Mouse (Mus musculus) CH12.LX (cell line): ENCODE results near the gene Nlgn1. TPM values are rescaled to one million over a fixed set of nuclear protein-coding genes. Genes with fewer than 3 reads are reported as not detected.

ENCODE experiments used
- DNase-seq: peaks from one replicate; pipeline ENCODE4 v3.0.0-alpha.2; 2013; ENCODE audit errors: extremely low read depth
- H3K27ac ChIP-seq: 2 replicates; pipeline ENCODE4 v1.5.1; 2012; ENCODE audit warnings: low read depth, mild to moderate bottlenecking, control low read depth, moderate library complexity; ENCODE audit not compliant: insufficient read depth
- H3K27me3 ChIP-seq: replicated peaks from 2 replicates; pipeline ENCODE3; 2012; ENCODE audit warnings: inconsistent platforms
- H3K36me3 ChIP-seq, 2 experiments: replicated peaks in 1 of 2; 2 replicates each; pipeline versions ENCODE3 to v1.6.1; 2012; ENCODE audit warnings: inconsistent platforms in 1 of 2, low read length in 1 of 2, mild to moderate bottlenecking in 1 of 2, mixed read lengths in 1 of 2, moderate library complexity in 1 of 2; ENCODE audit not compliant: control insufficient read depth in 1 of 2, insufficient read depth in 1 of 2
- H3K4me1 ChIP-seq, 2 experiments: 2 replicates each; pipeline ENCODE4 v1.6.1; 2012; ENCODE audit warnings: inconsistent platforms in 1 of 2, moderate library complexity in 1 of 2; ENCODE audit not compliant: insufficient read depth in 2 of 2, control insufficient read depth in 1 of 2
- H3K4me2 ChIP-seq: 2 replicates; pipeline ENCODE4 v1.6.1; 2012; ENCODE audit warnings: low read depth, mild to moderate bottlenecking, control low read depth; ENCODE audit not compliant: poor library complexity, insufficient read depth, severe bottlenecking
- H3K4me3 ChIP-seq, 3 experiments: fragments of 150-350 bp in 1 of 3; sonication (generic) in 1 of 3; replicated peaks in 1 of 3; 2 replicates each; pipeline versions ENCODE3 to v1.5.1; 2011 to 2012; ENCODE audit warnings: low read depth in 2 of 3, low read length in 2 of 3, mild to moderate bottlenecking in 2 of 3, moderate library complexity in 2 of 3, control low read depth in 1 of 3, improper control_type of control experiment in 1 of 3, inconsistent platforms in 1 of 3, mixed read lengths in 1 of 3; ENCODE audit not compliant: poor library complexity in 1 of 3
- H3K79me2 ChIP-seq: replicated peaks from 2 replicates; pipeline ENCODE4 v1.6.1; 2012; ENCODE audit warnings: mild to moderate bottlenecking, moderate library complexity; ENCODE audit not compliant: control insufficient read depth, poor library complexity, insufficient read depth, severe bottlenecking; ENCODE audit errors: extremely low read depth
- H3K9ac ChIP-seq: 2 replicates; pipeline ENCODE4 v1.6.1; 2012; ENCODE audit warnings: low read depth, mild to moderate bottlenecking, control low read depth, moderate library complexity; ENCODE audit not compliant: insufficient read depth
- H3K9me3 ChIP-seq: replicated peaks from 2 replicates; pipeline ENCODE3; 2012; ENCODE audit warnings: low read length, inconsistent platforms, mixed read lengths
- CHD1 ChIP-seq: IDR thresholded peaks from 2 replicates; pipeline ENCODE4 v1.6.1; 2012; ENCODE audit warnings: low read depth, low read length, improper control_type of control experiment, inconsistent platforms
- CHD2 ChIP-seq: IDR thresholded peaks from 2 replicates; pipeline ENCODE4 v1.6.1; 2011; ENCODE audit warnings: low read length, improper control_type of control experiment
- E2F4 ChIP-seq: IDR thresholded peaks from 2 replicates; pipeline ENCODE4 v1.6.1; 2011; ENCODE audit warnings: low read depth, low read length, improper control_type of control experiment; ENCODE audit not compliant: insufficient replicate concordance
- EP300 ChIP-seq: IDR thresholded peaks from 2 replicates; pipeline ENCODE4 v1.6.1; 2011; ENCODE audit warnings: low read length, improper control_type of control experiment
- ETS1 ChIP-seq: conservative IDR thresholded peaks from 2 replicates; pipeline ENCODE4 v1.6.1; 2012; ENCODE audit warnings: low read depth, mild to moderate bottlenecking, inconsistent platforms, low read length, improper control_type of control experiment, moderate library complexity
- GABPA ChIP-seq: IDR thresholded peaks from 2 replicates; pipeline ENCODE4 v1.6.1; 2012; ENCODE audit warnings: low read depth, low read length, improper control_type of control experiment, inconsistent platforms; ENCODE audit not compliant: insufficient replicate concordance
- HCFC1 ChIP-seq: IDR thresholded peaks from 2 replicates; pipeline ENCODE4 v1.6.1; 2012; ENCODE audit warnings: low read depth, mild to moderate bottlenecking, inconsistent platforms, low read length, improper control_type of control experiment
- JUN ChIP-seq: IDR thresholded peaks from 2 replicates; pipeline ENCODE4 v1.6.1; 2011; ENCODE audit warnings: low read depth, mild to moderate bottlenecking, low read length, improper control_type of control experiment, moderate library complexity; ENCODE audit not compliant: insufficient read depth
- JUND ChIP-seq: conservative IDR thresholded peaks from 2 replicates; pipeline ENCODE4 v1.6.1; 2011; ENCODE audit warnings: low read depth, low read length, improper control_type of control experiment
- KAT2A ChIP-seq: IDR thresholded peaks from 2 replicates; pipeline ENCODE4 v1.6.1; 2012; ENCODE audit warnings: low read length, improper control_type of control experiment, inconsistent platforms; ENCODE audit not compliant: insufficient replicate concordance
- MAFK ChIP-seq: IDR thresholded peaks from 2 replicates; pipeline ENCODE4 v1.6.1; 2011; ENCODE audit warnings: low read length, improper control_type of control experiment; ENCODE audit not compliant: insufficient replicate concordance
- MAX ChIP-seq: IDR thresholded peaks from 2 replicates; pipeline ENCODE4 v1.6.1; 2011; ENCODE audit warnings: low read length, improper control_type of control experiment
- MXI1 ChIP-seq: IDR thresholded peaks from 2 replicates; pipeline ENCODE4 v1.6.1; 2011; ENCODE audit warnings: mild to moderate bottlenecking, low read depth, low read length, improper control_type of control experiment
- NELFE ChIP-seq: IDR thresholded peaks from 2 replicates; pipeline ENCODE4 v1.6.1; 2011; ENCODE audit warnings: low read depth, low read length, improper control_type of control experiment
- PAX5 ChIP-seq: IDR thresholded peaks from 2 replicates; pipeline ENCODE4 v1.6.1; 2012; ENCODE audit warnings: low read length, inconsistent platforms, mixed read lengths
- POLR2A ChIP-seq: IDR thresholded peaks from 2 replicates; pipeline ENCODE4 v1.6.1; 2011; ENCODE audit warnings: low read depth, mild to moderate bottlenecking, improper control_type of control experiment, low read length
- POLR2AphosphoS2 ChIP-seq: IDR thresholded peaks from 2 replicates; pipeline ENCODE4 v1.6.1; 2011; ENCODE audit warnings: low read depth, low read length, improper control_type of control experiment
- RAD21 ChIP-seq: IDR thresholded peaks from 2 replicates; pipeline ENCODE4 v1.6.1; 2011; ENCODE audit warnings: low read depth, mild to moderate bottlenecking, low read length, improper control_type of control experiment, moderate library complexity
- RCOR1 ChIP-seq: conservative IDR thresholded peaks from 2 replicates; pipeline ENCODE4 v1.6.1; 2012; ENCODE audit warnings: low read depth, mild to moderate bottlenecking, inconsistent platforms, low read length, improper control_type of control experiment
- SIN3A ChIP-seq: IDR thresholded peaks from 2 replicates; pipeline ENCODE4 v1.6.1; 2012; ENCODE audit warnings: low read length, improper control_type of control experiment, inconsistent platforms
- TBP ChIP-seq: conservative IDR thresholded peaks from 2 replicates; pipeline ENCODE4 v1.6.1; 2011; ENCODE audit warnings: low read depth, low read length, improper control_type of control experiment
- TCF12 ChIP-seq: IDR thresholded peaks from 2 replicates; pipeline ENCODE4 v1.6.1; 2014; ENCODE audit warnings: low read depth, mild to moderate bottlenecking, inconsistent platforms, low read length, improper control_type of control experiment
- USF1 ChIP-seq: IDR thresholded peaks from 2 replicates; pipeline ENCODE4 v1.6.1; 2014; ENCODE audit warnings: low read depth, mild to moderate bottlenecking, inconsistent platforms, low read length, improper control_type of control experiment
- ZC3H11A ChIP-seq: IDR thresholded peaks from 2 replicates; pipeline ENCODE4 v1.6.1; 2012; ENCODE audit warnings: low read depth, mild to moderate bottlenecking, inconsistent platforms, low read length, improper control_type of control experiment
- ZMIZ1 ChIP-seq: IDR thresholded peaks from 2 replicates; pipeline ENCODE4 v1.6.1; 2012; ENCODE audit warnings: low read depth, mild to moderate bottlenecking, inconsistent platforms, low read length, improper control_type of control experiment
- ZNF384 ChIP-seq: IDR thresholded peaks from 2 replicates; pipeline ENCODE4 v1.6.1; 2012; ENCODE audit warnings: low read depth, low read length, improper control_type of control experiment, inconsistent platforms
- dilution Hi-C: fragments of 300-500 bp; cut with MboI; formaldehyde crosslinking; loops from 2 replicates; pipeline ENCODE4 v1.14.3; 2020; ENCODE audit warnings: low sequenced_read_pairs; ENCODE audit not compliant: extremely low pct_unique_long_range_greater_than_20kb, extremely low pct_ligation_motif_present
- in situ Hi-C: fragments of 300-500 bp; cut with MboI; formaldehyde crosslinking; loops from 3 replicates; pipeline ENCODE4 v1.14.3; 2019; ENCODE audit warnings: low sequenced_read_pairs, low pct_ligation_motif_present, low pct_unique_long_range_greater_than_20kb, mixed read lengths
- polyA plus RNA-seq: library from polyadenylated mRNA; unstranded; fragments of >175 nt; gene quantifications from 2 replicates; pipeline ENCODE4 v1.2.1, GENCODE M21; 2012; ENCODE audit warnings: low read depth; ENCODE audit not compliant: insufficient read length
- total RNA-seq, 2 experiments: library from RNA; depleted of rRNA; stranded (reverse); fragments of 300-350 nt in 1 of 2; fragments of >200 nt in 1 of 2; gene quantifications; 2 replicates each; pipeline ENCODE4 v1.2.3; 2012 to 2014

The Nlgn1 gene
- total and polyA plus RNA-seq, 3 experiments, result not detected

- TF ChIP-seq CHD1 (no peak), ZC3H11A (no peak), MAFK (no peak), CHD2 (no peak), RCOR1 (no peak), EP300 (no peak), SIN3A (no peak), TCF12 (no peak), POLR2AphosphoS2 (no peak), PAX5 (no peak), JUN (no peak), HCFC1 (no peak), MXI1 (no peak), E2F4 (no peak), ETS1 (no peak), RAD21 (no peak), ZMIZ1 (no peak), ZNF384 (no peak), USF1 (no peak)
- TF ChIP-seq, all 38 proteins: peak for 0
- no peak overlapping the region for H3K27ac ChIP-seq
- DNase-seq, result no peak
- in situ Hi-C loops (no loop called here), dilution Hi-C loops (no loop called here)
- H3K4me1 ChIP-seq, result no peaks in the 10 kb centered on the region
- no peak overlapping the region for H3K9ac ChIP-seq
- no peaks in the 10 kb centered on the region for H3K36me3 ChIP-seq
- no peak overlapping the region for H3K4me3 ChIP-seq
- H3K9me3 ChIP-seq, result peaks cover 35% of the 10 kb centered on the region
- H3K79me2 ChIP-seq, result no peaks in the 10 kb centered on the region
- H3K27me3 ChIP-seq, result no peaks in the 10 kb centered on the region
- H3K4me2 ChIP-seq, result no peak overlapping the region
Measured at GRCm38 (mm10) chr3:25679373-25679772, 652.9 kb downstream of the Nlgn1 start.

DNA sequence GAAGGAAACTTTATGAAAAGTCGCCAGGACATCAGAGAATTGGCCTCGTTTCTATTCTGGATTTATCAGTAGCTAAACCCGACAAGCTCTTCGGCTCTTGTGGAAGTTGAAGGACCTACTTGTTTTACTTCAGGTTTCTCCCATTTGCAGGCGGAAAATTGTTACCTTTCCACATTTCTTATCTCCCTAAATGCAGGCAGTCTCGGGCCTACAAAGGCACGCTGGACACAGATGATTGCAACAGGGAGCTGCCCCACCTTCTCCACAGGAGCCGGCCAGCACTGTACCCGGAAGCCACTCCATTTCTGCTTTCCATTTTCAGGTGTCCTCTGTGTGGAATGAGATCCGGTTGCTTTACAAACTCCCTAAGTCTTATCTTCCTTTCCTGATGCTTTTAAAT is 656.4 kb downstream of the Nlgn1 start:
- no peak overlapping the region for H3K4me2 ChIP-seq
- dilution Hi-C loops (no loop called here), in situ Hi-C loops (no loop called here)
- H3K4me3 ChIP-seq, result no peak overlapping the region
- H3K79me2 ChIP-seq, result no peaks in the 10 kb centered on the region
- H3K4me1 ChIP-seq, result no peaks in the 10 kb centered on the region
- no peak for DNase-seq
- H3K36me3 ChIP-seq, result no peaks in the 10 kb centered on the region
- TF ChIP-seq NELFE (no peak), JUND (no peak), TCF12 (no peak), KAT2A (no peak), POLR2A (no peak), GABPA (no peak), MAX (no peak), TBP (no peak)
- H3K27me3 ChIP-seq, result no peaks in the 10 kb centered on the region
- H3K27ac ChIP-seq, result no peak overlapping the region
- H3K9me3 ChIP-seq, result peaks cover 41% of the 10 kb centered on the region
- no peak overlapping the region for H3K9ac ChIP-seq
